ENCODE assay signal across 9 mouse cellular contexts in genomic region chr3:97394289-97394688, GRCm38 (mm10). TPM values are rescaled to one million over a fixed set of nuclear protein-coding genes. Genes with fewer than 3 reads are reported as not detected.
DNase-seq lines count a peak whose midpoint lies in the region; ATAC-seq and TF ChIP-seq lines count a peak whose summit lies in the region.
"Had no signal": no experiment of that assay in that cellular context is flagged by ENCODE, and none has a peak within 500 bp of the region (broad histone marks: within the 10 kb centered on the region; RNA-seq: fewer than 3 reads in every experiment).

No protein-coding gene starts in this region.

- peak; percentile 43 for DNase-seq in hindbrain, postnatal 0 days (ENCODE audit: low spot score)
- peak; percentile 26 for DNase-seq in urinary bladder, adult 2 months (ENCODE audit: low spot score)
- DNase-seq in urinary bladder, postnatal 10 days (ENCODE audit: low spot score) = no peak
- DNase-seq in adrenal gland, postnatal 25 days = peak; percentile 24
- DNase-seq in lung, embryonic 14.5 days = peak; percentile 50
- peak; percentile 13 for DNase-seq in telencephalon, adult 2 months (ENCODE audit: low read depth, low spot score)

- no peak overlapping the region for H3K4me3 ChIP-seq in hindbrain, postnatal 0 days (ENCODE audit: low read length)
- no peak overlapping the region for H3K4me3 ChIP-seq in hindbrain, embryonic 13.5 days
- no peak overlapping the region for H3K4me3 ChIP-seq in lung, embryonic 14.5 days (ENCODE audit: low read depth, low read length)
- H3K4me3 ChIP-seq: heart, embryonic 13.5 days; megakaryocyte, embryonic 14.5 days had no signal

- no peak overlapping the region for H3K9ac ChIP-seq in hindbrain, postnatal 0 days (replicated peaks; ENCODE audit: low read length)
- H3K9ac ChIP-seq in hindbrain, embryonic 13.5 days = no peak overlapping the region
- H3K9ac ChIP-seq in lung, embryonic 14.5 days = no peak overlapping the region
- H3K9ac ChIP-seq: heart, embryonic 13.5 days had no signal

- TF ChIP-seq CTCF in hindbrain, postnatal 0 days (IDR thresholded peaks at IDR 0.05; ENCODE audit: low read depth) = peak; percentile 75
- peak; percentile 80 for TF ChIP-seq CTCF in lung, embryonic 14.5 days (IDR thresholded peaks at IDR 0.05; ENCODE audit: low read depth)

- H3K9me3 ChIP-seq in hindbrain, postnatal 0 days (ENCODE audit: low read length) = no peaks in the 10 kb centered on the region
- 0 out of 2 replicates have a peak, but pooled peaks cover 3% of the 10 kb centered on the region for H3K9me3 ChIP-seq in hindbrain, embryonic 13.5 days
- no peaks in the 10 kb centered on the region for H3K9me3 ChIP-seq in lung, embryonic 14.5 days (ENCODE audit: low read depth, low read length)

- no peak overlapping the region for H3K4me2 ChIP-seq in hindbrain, postnatal 0 days (ENCODE audit: low read depth, low read length)
- H3K4me2 ChIP-seq in hindbrain, embryonic 13.5 days = no peak overlapping the region
- no peak overlapping the region for H3K4me2 ChIP-seq in lung, embryonic 14.5 days
- H3K4me2 ChIP-seq: heart, embryonic 13.5 days had no signal

- no peaks in the 10 kb centered on the region for H3K27me3 ChIP-seq in hindbrain, postnatal 0 days (ENCODE audit: insufficient read depth, low read length)
- H3K27me3 ChIP-seq in hindbrain, embryonic 13.5 days = no peaks in the 10 kb centered on the region
- H3K27me3 ChIP-seq in lung, embryonic 14.5 days (ENCODE audit: insufficient read depth, low read length) = no peaks in the 10 kb centered on the region
- H3K27me3 ChIP-seq: heart, embryonic 13.5 days; megakaryocyte, embryonic 14.5 days had no signal

- no peaks in the 10 kb centered on the region for H3K4me1 ChIP-seq in hindbrain, postnatal 0 days (ENCODE audit: insufficient read depth, low read length)
- no peaks in the 10 kb centered on the region for H3K4me1 ChIP-seq in hindbrain, embryonic 13.5 days (replicated peaks)
- H3K4me1 ChIP-seq in lung, embryonic 14.5 days (ENCODE audit: insufficient read depth) = no peaks in the 10 kb centered on the region
- H3K4me1 ChIP-seq: heart, embryonic 13.5 days; megakaryocyte, embryonic 14.5 days had no signal

- 64% methylated on average over 1 of the region's 1 CpGs for WGBS in hindbrain, postnatal 0 days
- WGBS in hindbrain, embryonic 13.5 days = 59% methylated on average over 1 of the region's 1 CpGs
- WGBS in lung, embryonic 14.5 days = 21% methylated on average over 1 of the region's 1 CpGs

- no peaks in the 10 kb centered on the region for H3K36me3 ChIP-seq in hindbrain, postnatal 0 days (ENCODE audit: insufficient read depth, low read length)
- no peaks in the 10 kb centered on the region for H3K36me3 ChIP-seq in hindbrain, embryonic 13.5 days
- no peaks in the 10 kb centered on the region for H3K36me3 ChIP-seq in lung, embryonic 14.5 days (ENCODE audit: insufficient read depth)
- H3K36me3 ChIP-seq: heart, embryonic 13.5 days had no signal

- H3K27ac ChIP-seq in hindbrain, postnatal 0 days = no peak overlapping the region
- H3K27ac ChIP-seq in hindbrain, embryonic 13.5 days = no peak overlapping the region
- H3K27ac ChIP-seq in lung, embryonic 14.5 days (ENCODE audit: low read depth) = no peak overlapping the region
- H3K27ac ChIP-seq: heart, embryonic 13.5 days had no signal

- ATAC-seq in hindbrain, postnatal 0 days = no peak
- ATAC-seq in hindbrain, embryonic 13.5 days (ENCODE audit: low FRiP score) = no peak
- no peak; the same call in 1 of the 2 replicates for ATAC-seq in lung, embryonic 14.5 days (ENCODE audit: insufficient read depth)

RNA-seq across cellular contexts. Expression of gene Olfr1402, which starts 27.5 kb away (rescaled TPM):
- total RNA-seq in hindbrain, postnatal 0 days (2014; rRNA removed) = not detected in 2 replicates
- not detected in 2 replicates for polyA plus RNA-seq in hindbrain, postnatal 0 days (2015; fragmentation: Nextera tagmentation; extraction: Ambion mirVana)
- polyA plus RNA-seq in hindbrain, embryonic 13.5 days (2015; fragmentation: Nextera tagmentation; extraction: Ambion mirVana) = not detected in 2 replicates
- not detected in 2 replicates for polyA plus RNA-seq in urinary bladder, adult 2 months (2012; rRNA removed)
- not detected in 2 replicates for total RNA-seq in adrenal gland, postnatal 25 days (2021)
- not detected in 2 replicates for polyA plus RNA-seq in lung, embryonic 14.5 days (2014; fragmentation: Nextera tagmentation; extraction: Ambion mirVana)
- polyA plus RNA-seq: heart, embryonic 13.5 days had no signal
